ENCODE assay signal across 19 mouse cellular contexts in genomic region chr16:12020103-12020755, GRCm38 (mm10). TPM values are rescaled to one million over a fixed set of nuclear protein-coding genes. Genes with fewer than 3 reads are reported as not detected.
DNase-seq lines count a peak whose midpoint lies in the region; ATAC-seq and TF ChIP-seq lines count a peak whose summit lies in the region.
"Had no signal": no experiment of that assay in that cellular context is flagged by ENCODE, and none has a peak within 500 bp of the region (broad histone marks: within the 10 kb centered on the region; RNA-seq: fewer than 3 reads in every experiment).

No protein-coding gene starts in this region.

- H3K27me3 ChIP-seq in lung, embryonic 15.5 days, result no peaks in the 10 kb centered on the region
- no peaks in the 10 kb centered on the region for H3K27me3 ChIP-seq in MEL (ENCODE audit: control insufficient read depth in 1 of 2, insufficient read depth in 2 of 2, low read length in 2 of 2)
- no peaks in the 10 kb centered on the region for H3K27me3 ChIP-seq in liver, embryonic 14.5 days (ENCODE audit: control insufficient read depth, insufficient read depth, low read length)
- H3K27me3 ChIP-seq: neural tube, embryonic 13.5 days; stomach, embryonic 15.5 days had no signal

- no peaks in the 10 kb centered on the region for H3K9me3 ChIP-seq in lung, embryonic 15.5 days
- H3K9me3 ChIP-seq in MEL (replicated peaks; ENCODE audit: insufficient read depth, low read length), result no peaks in the 10 kb centered on the region
- H3K9me3 ChIP-seq in liver, embryonic 14.5 days (ENCODE audit: control insufficient read depth, low read length), result no peaks in the 10 kb centered on the region
- H3K9me3 ChIP-seq: neural tube, embryonic 13.5 days; stomach, embryonic 15.5 days had no signal

- TF ChIP-seq RAD21 in MEL (IDR thresholded peaks at IDR 0.05; ENCODE audit: low read depth, low read length), result no peak

- no peak overlapping the region for H3K9ac ChIP-seq in lung, embryonic 15.5 days
- no peak overlapping the region; the same call in 1 of the 2 replicates for H3K9ac ChIP-seq in MEL (ENCODE audit: control insufficient read depth, low read depth, low read length, poor library complexity, severe bottlenecking)
- no peak overlapping the region for H3K9ac ChIP-seq in liver, embryonic 14.5 days (replicated peaks)
- H3K9ac ChIP-seq: neural tube, embryonic 13.5 days; stomach, embryonic 15.5 days had no signal

- TF ChIP-seq EP300 in MEL (IDR thresholded peaks at IDR 0.05; ENCODE audit: low read depth in 1 of 2, low read length in 2 of 2), result 0 out of 4 replicates have a peak, but pooled peaks have one; percentile 23 to 27
- TF ChIP-seq EP300 in liver, embryonic 14.5 days (IDR thresholded peaks at IDR 0.05; ENCODE audit: low read depth), result peak; percentile 45; the same call in 1 of the 2 replicates

- no peaks in the 10 kb centered on the region for H3K79me2 ChIP-seq in MEL (ENCODE audit: control insufficient read depth, insufficient read depth, low read length, poor library complexity)

- no peak overlapping the region for H3K27ac ChIP-seq in lung, embryonic 15.5 days
- H3K27ac ChIP-seq in MEL (ENCODE audit: control insufficient read depth, low read depth, low read length), result peak overlapping the region; percentile 72
- H3K27ac ChIP-seq in liver, embryonic 14.5 days, result no peak overlapping the region
- H3K27ac ChIP-seq: hindbrain, postnatal 0 days; neural tube, embryonic 13.5 days; stomach, embryonic 15.5 days had no signal

- no peak for TF ChIP-seq POLR2A in MEL (IDR thresholded peaks at IDR 0.05; ENCODE audit: control insufficient read depth in 1 of 2, insufficient read depth in 1 of 2, low read depth in 1 of 2, low read length in 2 of 2, poor library complexity in 1 of 2)

- H3K4me1 ChIP-seq in lung, embryonic 15.5 days, result 0 out of 2 replicates have a peak, but pooled peaks cover 6% of the 10 kb centered on the region
- peaks cover 0 to 10% of the 10 kb centered on the region in 2 experiments; a peak in 2 of 4 replicates for H3K4me1 ChIP-seq in MEL (ENCODE audit: control insufficient read depth in 1 of 2, insufficient read depth in 2 of 2, low read length in 2 of 2)
- peaks cover 10 to 24% of the 10 kb centered on the region in 2 experiments for H3K4me1 ChIP-seq in liver, embryonic 14.5 days (replicated peaks; ENCODE audit: control insufficient read depth in 2 of 2, insufficient read depth in 2 of 2, low read length in 1 of 2)
- H3K4me1 ChIP-seq: neural tube, embryonic 13.5 days; stomach, embryonic 15.5 days had no signal

- ATAC-seq in lung, embryonic 15.5 days (ENCODE audit: borderline replicate concordance, extremely low read depth, low FRiP score, low TSS enrichment), result peak; percentile 74
- peak; percentile 89 for ATAC-seq in liver, embryonic 14.5 days (ENCODE audit: insufficient read depth)
- ATAC-seq in monocyte, adult 5-6 weeks (replicated peaks; ENCODE audit: insufficient number of reproducible peaks, low FRiP score, low TSS enrichment, poor library complexity, severe bottlenecking), result no peak
- ATAC-seq: forebrain, embryonic 16.5 days; hindbrain, postnatal 0 days had no signal

- no peak overlapping the region for H3K4me2 ChIP-seq in lung, embryonic 15.5 days
- peak overlapping the region; percentile 14 for H3K4me2 ChIP-seq in liver, embryonic 14.5 days (ENCODE audit: low read depth)
- H3K4me2 ChIP-seq: neural tube, embryonic 13.5 days; stomach, embryonic 15.5 days had no signal

- no peak for DNase-seq in lung, postnatal 10 days
- DNase-seq in MEL (ENCODE audit: low read depth, low spot score), result peak; percentile 72
- peak; percentile 20 for DNase-seq in c-Kit-positive CD71-negative TER-119-negative erythroid progenitor cells, embryonic 14.5 days (ENCODE audit: low read depth)
- peak in 2 of 3 experiments; percentile 26 to 32 for DNase-seq in liver, embryonic 14.5 days (ENCODE audit: low read depth in 3 of 3, low spot score in 3 of 3)
- DNase-seq in thymus, postnatal 10 days (ENCODE audit: low spot score in 2 of 2), result no peak
- DNase-seq: adrenal gland, postnatal 14 days; cerebellum, postnatal 10 days; kidney, adult 18-20 months; lung, postnatal 14 days; midbrain, embryonic 14.5 days; thymus, postnatal 25 days had no signal

- WGBS in lung, embryonic 15.5 days, result 50% methylated on average over 1 of the region's 1 CpGs
- 18% methylated on average over 1 of the region's 1 CpGs for WGBS in liver, embryonic 14.5 days (ENCODE audit: insufficient replicate concordance)

- H3K36me3 ChIP-seq in lung, embryonic 15.5 days, result no peaks in the 10 kb centered on the region
- H3K36me3 ChIP-seq in MEL (ENCODE audit: control insufficient read depth in 1 of 2, insufficient read depth in 2 of 2, low read length in 2 of 2), result peaks cover 0 to 6% of the 10 kb centered on the region in 2 experiments; a peak in 2 of 4 replicates
- H3K36me3 ChIP-seq in liver, embryonic 14.5 days (replicated peaks; ENCODE audit: control insufficient read depth, insufficient read depth, low read depth), result no peaks in the 10 kb centered on the region
- H3K36me3 ChIP-seq: neural tube, embryonic 13.5 days; stomach, embryonic 15.5 days had no signal

- H3K4me3 ChIP-seq in lung, embryonic 15.5 days, result no peak overlapping the region
- H3K4me3 ChIP-seq in MEL (ENCODE audit: control insufficient read depth in 1 of 2, insufficient read depth in 1 of 2, low read depth in 2 of 2, low read length in 2 of 2), result peak overlapping the region in 1 of 2 experiments; percentile 23; a peak in 1 of 4 replicates
- no peak overlapping the region for H3K4me3 ChIP-seq in liver, embryonic 14.5 days (ENCODE audit: insufficient read depth in 1 of 2, low read depth in 2 of 2, low read length in 2 of 2)
- H3K4me3 ChIP-seq: neural tube, embryonic 13.5 days; stomach, embryonic 15.5 days had no signal

- no peak for TF ChIP-seq CTCF in MEL (IDR thresholded peaks at IDR 0.05 in 2 of 3, conservative IDR thresholded peaks at IDR 0.05 in 1 of 3; ENCODE audit: control insufficient read depth in 1 of 3, insufficient read depth in 1 of 3, low read depth in 2 of 3, low read length in 3 of 3, poor library complexity in 1 of 3, severe bottlenecking in 1 of 3)
- no peak for TF ChIP-seq CTCF in liver, embryonic 14.5 days (IDR thresholded peaks at IDR 0.05; ENCODE audit: low read depth)

TF ChIP-seq in MEL, 35 proteins besides CTCF, POLR2A, EP300 and RAD21:
- TF ChIP-seq TAL1 (IDR thresholded peaks at IDR 0.05; ENCODE audit: low read length), result peak; percentile 46
- TF ChIP-seq KAT2A (conservative IDR thresholded peaks at IDR 0.05; ENCODE audit: low read depth, low read length), result no peak
- TF ChIP-seq GABPA (IDR thresholded peaks at IDR 0.05; ENCODE audit: low read depth, low read length), result no peak
- TF ChIP-seq GATA1 (IDR thresholded peaks at IDR 0.05; ENCODE audit: low read depth, low read length), result 0 out of 2 replicates have a peak, but pooled peaks have one; percentile 64
- TF ChIP-seq CHD1 (IDR thresholded peaks at IDR 0.05; ENCODE audit: low read depth, low read length), result no peak
- TF ChIP-seq USF1 (IDR thresholded peaks at IDR 0.05; ENCODE audit: low read depth, low read length), result no peak
- no peak for TF ChIP-seq BHLHE40 (IDR thresholded peaks at IDR 0.05; ENCODE audit: borderline replicate concordance, low read depth, low read length)
- TF ChIP-seq USF2 (IDR thresholded peaks at IDR 0.05; ENCODE audit: borderline replicate concordance in 1 of 2, insufficient read depth in 1 of 2, low read depth in 1 of 2, low read length in 2 of 2), result no peak
- TF ChIP-seq E2F4 (IDR thresholded peaks at IDR 0.05; ENCODE audit: borderline replicate concordance, low read depth, low read length), result no peak

RNA-seq across cellular contexts. Expression of gene Shisa9, which starts 36.3 kb away (rescaled TPM):
- polyA plus RNA-seq in lung, embryonic 15.5 days (2015; fragmentation: Nextera tagmentation; extraction: Ambion mirVana), result 2.5 and 2.9 TPM in 2 replicates
- total RNA-seq in MEL (2012; rRNA removed), result not detected in 2 replicates
- polyA plus RNA-seq in MEL (2012; ENCODE audit: insufficient read depth in 1 of 2, insufficient read length in 2 of 2, low read depth in 1 of 2, low replicate concordance in 2 of 2, missing spikeins in 1 of 2), result not detected
- 0.14 and 0.21 TPM in 2 replicates for polyA plus RNA-seq in liver, embryonic 14.5 days (2012; rRNA removed)
- polyA plus RNA-seq in liver, embryonic 14.5 days (2014; fragmentation: Nextera tagmentation; extraction: Ambion mirVana), result 0.27 and 0.30 TPM in 2 replicates
- total RNA-seq in monocyte, adult 5-6 weeks (2017), result not detected in 3 replicates
- total RNA-seq: gastrocnemius, adult 18-20 months had no signal
- polyA plus RNA-seq: large intestine, adult 2 months had no signal

Comparison
In these comparisons a context has a peak if more than half of its experiments do, and no peak if none do; other contexts are left out.
1. DNase-seq: peak in MEL (single experiment), c-Kit-positive CD71-negative TER-119-negative erythroid progenitor cells, embryonic 14.5 days (single experiment) and liver, embryonic 14.5 days (2 of 3); none in lung, postnatal 10 days (single experiment) and thymus, postnatal 10 days (0 of 2).